Mouse (Mus musculus): ENCODE measurements around the gene Rab11fip5.

The Rab11fip5 gene

GRCm38 (mm10) chr6:85373951-85374733 lies at the start of gene Rab11fip5:
Gene Rab11fip5, minus strand, starts transcription at chr6:85374634.
- peak in 1 of 2 experiments; percentile 35 for DNase-seq (ENCODE audit: low spot score in 2 of 2)

DNA sequence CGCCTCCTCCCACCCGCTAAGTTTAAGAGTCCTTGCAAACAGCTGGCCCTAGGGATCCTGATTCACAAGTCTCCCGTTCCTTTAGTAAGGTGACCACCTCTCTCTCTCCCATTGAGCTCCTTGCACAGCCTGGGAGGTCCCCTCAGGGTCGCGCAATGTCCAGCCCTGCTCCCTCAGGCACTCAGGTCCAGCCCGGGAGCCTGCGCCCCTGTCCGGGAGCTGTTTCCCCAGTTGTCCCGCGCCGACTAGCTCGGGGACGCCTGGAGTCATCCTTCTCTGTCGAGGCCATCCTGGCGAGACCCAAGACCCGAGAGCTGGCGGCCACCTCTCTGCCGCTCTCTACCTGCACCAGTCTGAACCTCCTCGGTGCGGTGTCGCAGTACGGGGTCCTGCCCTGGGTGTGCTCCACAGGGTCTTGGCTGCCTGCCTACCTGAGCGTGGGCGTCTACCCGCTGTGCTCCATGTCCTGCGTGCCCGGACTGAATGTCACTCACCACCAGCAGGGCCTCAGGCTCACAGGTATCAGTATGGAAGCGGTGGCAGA lies 49.5 kb upstream of the Rab11fip5 start, which contains the start of gene Noto:
Noto (plus strand) TSS at position 51 of the 544 bp plus-strand sequence.
- no peak for DNase-seq (ENCODE audit: low spot score in 2 of 2)

DNA sequence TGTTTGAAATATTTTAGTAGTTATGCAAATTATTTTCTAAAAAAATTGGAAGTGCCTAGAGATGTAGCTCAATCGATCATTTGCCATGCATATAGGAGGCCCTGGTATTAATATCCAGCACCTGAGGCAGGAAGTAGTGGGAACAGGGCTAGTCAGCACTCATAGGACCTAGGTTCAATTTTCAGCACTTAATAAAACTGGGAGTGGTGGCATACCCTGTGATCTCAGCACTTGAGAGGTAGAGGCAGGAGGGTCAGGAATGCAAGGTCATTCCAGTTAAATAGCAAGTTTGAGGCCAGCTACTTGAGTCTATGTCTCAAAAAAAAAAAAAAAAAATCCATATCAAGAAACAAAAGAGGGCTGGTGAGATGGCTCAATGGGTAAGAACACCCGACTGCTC lies 44.7 kb upstream of the Rab11fip5 start:
- DNase-seq (ENCODE audit: low spot score in 2 of 2) = no peak

DNA sequence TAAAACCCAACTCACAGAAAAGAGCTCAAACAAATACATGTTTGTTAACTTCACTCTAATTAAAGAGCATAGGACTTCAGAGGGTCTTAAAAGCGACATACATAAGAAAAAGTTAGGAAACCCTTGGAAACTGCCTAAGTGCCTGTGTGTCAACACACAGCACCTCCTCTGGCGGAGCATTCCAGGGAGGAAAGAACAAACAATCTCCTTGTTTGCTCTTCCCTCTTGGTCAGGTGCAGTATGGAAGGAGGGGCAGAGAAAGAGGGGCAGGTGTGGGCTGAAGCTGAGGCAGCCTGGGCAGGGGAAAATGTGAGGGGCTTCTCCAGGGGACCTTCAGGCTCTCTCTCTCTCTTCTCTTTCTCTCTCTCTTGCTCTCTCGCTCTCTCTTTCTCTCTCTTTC lies 41.4 kb upstream of the Rab11fip5 start:
- DNase-seq (ENCODE audit: low spot score in 2 of 2) = no peak

- DNase-seq (ENCODE audit: low spot score in 2 of 2) = peak in 1 of 2 experiments; percentile 43
These were observed 36.4 kb upstream of the Rab11fip5 start for GRCm38 (mm10) chr6:85410771-85411273.

- DNase-seq (ENCODE audit: low spot score in 2 of 2) = no peak
These were observed 34.6 kb upstream of the Rab11fip5 start for GRCm38 (mm10) chr6:85409003-85409402.

DNA sequence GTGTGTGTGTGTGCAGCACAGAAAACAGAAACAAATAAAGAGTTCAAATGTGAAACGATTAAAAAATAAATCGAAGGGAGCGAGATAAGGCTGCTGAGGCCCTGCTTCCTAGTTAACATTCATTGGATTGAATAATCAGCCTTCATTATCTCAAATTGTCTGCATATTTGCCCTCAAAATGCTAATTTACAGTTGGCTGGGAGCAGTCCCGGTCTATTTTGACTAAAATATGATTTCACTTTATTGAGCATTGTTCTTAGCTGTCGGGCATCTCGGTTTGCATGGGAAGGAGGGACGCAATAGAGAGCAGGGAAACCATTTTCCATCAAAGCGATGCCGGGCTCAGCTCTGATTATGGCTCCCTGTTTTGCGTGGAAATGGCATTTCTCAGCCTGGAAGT lies 28.6 kb upstream of the Rab11fip5 start:
- DNase-seq (ENCODE audit: low spot score in 2 of 2) = no peak

DNA sequence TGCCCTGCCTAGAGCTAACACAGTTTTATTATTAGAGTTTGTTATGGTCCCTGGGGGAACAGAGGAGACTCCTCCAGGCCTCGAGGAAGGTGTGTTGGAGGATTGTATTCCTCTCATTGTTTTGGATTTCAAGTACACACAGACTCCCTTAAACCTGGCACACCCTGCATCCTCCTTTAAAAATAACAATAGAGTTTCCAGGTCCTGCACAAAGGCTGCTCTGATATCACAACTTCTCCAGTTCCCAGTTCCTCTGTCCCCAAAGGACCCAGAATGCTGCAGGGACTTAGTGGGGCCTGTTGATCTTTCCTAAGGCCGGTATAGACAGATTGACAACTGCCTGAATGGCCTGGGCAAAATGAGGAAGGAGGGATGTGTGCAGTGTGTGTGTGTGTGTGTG lies 28.2 kb upstream of the Rab11fip5 start:
- DNase-seq (ENCODE audit: low spot score in 2 of 2) = no peak

- no peak for DNase-seq (ENCODE audit: low spot score in 2 of 2)
These were observed 25.3 kb upstream of the Rab11fip5 start for GRCm38 (mm10) chr6:85399715-85400114.

DNA sequence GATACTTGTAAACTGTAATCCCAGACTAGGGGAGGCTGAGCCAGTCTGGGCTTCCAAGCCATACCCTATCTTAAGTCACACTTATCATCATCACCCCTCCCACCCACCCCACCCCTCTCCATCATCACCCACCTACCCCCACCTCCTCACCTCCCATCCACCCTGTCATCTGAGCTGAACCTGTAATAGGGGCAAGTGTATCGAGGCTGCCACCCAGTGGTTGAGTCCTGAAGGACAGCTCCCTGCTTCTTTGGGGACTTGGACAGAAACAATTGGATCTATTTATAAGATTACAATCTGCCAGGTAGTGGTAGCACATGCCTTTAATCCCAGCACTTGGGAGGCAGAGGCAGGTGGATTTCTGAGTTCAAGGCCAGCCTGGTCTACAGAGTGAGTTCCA lies 22.7 kb upstream of the Rab11fip5 start:
- no peak for DNase-seq (ENCODE audit: low spot score in 2 of 2)

DNA sequence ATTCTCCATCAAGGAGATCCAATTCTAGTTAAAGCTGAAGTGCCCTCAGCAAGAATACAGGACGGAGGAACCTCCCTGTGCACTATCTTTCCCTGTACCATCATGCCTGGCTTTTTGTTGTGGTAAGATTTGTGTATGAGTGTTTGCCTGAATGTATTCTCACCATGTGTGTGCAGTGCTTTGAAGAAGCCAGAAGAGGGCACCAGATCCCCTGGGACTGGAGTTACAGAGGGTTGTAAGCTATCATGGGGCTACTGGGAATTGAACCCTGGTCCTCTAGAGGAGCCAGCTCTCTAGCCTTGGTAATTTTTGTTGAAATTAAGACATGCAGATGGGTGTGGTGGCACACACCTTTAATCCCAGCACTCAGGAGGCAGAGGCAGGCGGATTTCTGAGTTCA lies 20.9 kb upstream of the Rab11fip5 start:
- DNase-seq (ENCODE audit: low spot score in 2 of 2) = no peak

DNA sequence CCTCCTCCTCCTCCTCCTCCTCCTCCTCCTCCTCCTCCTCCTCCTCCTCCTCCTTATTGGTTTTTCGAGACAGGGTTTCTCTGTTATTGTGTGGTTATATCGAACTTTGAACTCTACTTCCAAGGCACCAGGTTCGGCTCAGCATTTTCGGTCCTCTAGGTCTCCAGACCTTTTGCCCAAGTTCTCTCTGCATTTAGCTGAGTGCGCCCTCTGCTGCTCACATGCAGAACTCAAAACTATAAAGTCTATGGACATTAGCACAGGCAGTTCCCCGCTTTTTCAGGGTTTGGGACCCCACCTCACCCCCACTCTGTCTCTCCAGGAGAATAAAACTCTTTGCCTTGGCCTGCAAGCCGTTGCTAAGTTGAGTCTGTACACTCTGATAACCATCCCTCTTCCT lies 17.4 kb upstream of the Rab11fip5 start:
- peak in 1 of 2 experiments; percentile 77 for DNase-seq (ENCODE audit: low spot score in 2 of 2)

DNA sequence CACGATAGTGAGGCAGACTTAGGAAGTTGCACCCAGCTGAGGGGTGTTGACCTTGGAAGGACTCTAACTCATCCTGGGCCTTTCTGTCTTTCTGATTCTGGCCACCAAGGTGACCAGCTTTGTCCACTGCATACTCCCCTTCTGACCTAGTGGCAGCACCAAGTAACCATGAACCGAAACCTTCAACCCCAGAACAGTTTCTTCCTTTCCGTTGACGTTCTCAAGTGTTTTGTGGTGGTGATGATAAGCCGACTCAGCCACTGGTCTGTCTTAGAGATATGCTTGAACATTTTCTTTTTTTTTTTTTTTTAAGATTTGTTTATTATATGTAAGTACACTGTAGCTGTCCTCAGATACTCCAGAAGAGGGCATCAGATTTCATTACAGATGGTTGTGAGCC lies 14.2 kb upstream of the Rab11fip5 start:
- DNase-seq (ENCODE audit: low spot score in 2 of 2) = no peak

- DNase-seq (ENCODE audit: low spot score in 2 of 2) = no peak
These were observed 8.4 kb upstream of the Rab11fip5 start for GRCm38 (mm10) chr6:85382791-85383190.

DNA sequence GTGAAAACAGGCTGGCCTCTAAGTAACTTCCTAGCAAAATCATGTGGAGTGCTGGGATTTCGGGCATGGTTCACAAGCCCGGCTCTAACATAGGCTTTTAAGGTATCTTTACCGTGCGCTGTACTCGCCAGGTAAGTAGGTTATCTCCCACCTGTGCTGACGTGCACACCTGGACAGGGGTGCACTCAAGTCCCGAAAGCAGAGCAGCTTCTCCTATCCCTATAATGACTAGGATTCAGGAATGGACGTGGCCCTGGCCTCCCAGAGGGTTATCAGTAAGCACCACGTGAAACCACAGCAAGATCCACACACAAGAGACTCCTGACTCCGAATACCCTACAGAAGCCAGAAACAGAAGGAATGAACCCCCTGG lies 7.2 kb upstream of the Rab11fip5 start:
- DNase-seq (ENCODE audit: low spot score in 2 of 2) = no peak

DNA sequence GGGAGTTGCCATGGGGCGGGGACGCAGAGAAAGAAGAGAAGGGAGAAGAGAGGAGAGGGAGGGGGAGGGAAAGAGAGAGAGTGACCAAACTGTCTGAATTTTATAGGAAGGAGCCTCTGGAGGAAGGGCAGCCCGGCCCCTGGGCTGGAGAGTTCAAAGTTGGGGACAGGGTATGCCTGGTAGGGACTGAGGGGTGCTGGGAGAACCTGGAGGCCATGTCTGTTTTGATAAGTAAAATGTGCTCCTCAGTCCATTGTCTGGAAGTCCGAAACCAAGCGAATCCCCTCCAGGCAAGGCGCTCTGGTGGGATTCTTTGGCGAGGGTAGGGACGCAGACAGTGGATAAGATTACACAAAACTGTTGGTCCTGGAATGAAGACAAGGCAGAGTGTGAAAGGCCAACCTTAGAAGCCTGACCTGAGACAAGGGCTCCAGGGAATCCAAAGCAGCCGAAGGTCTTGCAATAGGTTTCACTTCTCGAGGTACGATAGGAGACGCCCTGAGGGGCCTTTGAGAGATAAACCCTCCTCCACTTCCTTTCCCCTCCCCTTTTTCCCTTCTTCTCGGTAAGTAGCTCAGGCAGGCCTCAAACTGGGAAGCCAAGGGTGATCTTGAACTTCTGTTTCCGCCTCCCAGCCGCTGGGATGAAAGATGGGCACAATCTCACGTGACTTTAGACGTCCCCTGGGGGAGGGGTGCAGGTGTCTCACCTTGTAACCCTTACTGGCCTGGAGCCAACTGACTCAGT lies 6.6 kb upstream of the Rab11fip5 start:
- no peak for DNase-seq (ENCODE audit: low spot score in 2 of 2)

DNA sequence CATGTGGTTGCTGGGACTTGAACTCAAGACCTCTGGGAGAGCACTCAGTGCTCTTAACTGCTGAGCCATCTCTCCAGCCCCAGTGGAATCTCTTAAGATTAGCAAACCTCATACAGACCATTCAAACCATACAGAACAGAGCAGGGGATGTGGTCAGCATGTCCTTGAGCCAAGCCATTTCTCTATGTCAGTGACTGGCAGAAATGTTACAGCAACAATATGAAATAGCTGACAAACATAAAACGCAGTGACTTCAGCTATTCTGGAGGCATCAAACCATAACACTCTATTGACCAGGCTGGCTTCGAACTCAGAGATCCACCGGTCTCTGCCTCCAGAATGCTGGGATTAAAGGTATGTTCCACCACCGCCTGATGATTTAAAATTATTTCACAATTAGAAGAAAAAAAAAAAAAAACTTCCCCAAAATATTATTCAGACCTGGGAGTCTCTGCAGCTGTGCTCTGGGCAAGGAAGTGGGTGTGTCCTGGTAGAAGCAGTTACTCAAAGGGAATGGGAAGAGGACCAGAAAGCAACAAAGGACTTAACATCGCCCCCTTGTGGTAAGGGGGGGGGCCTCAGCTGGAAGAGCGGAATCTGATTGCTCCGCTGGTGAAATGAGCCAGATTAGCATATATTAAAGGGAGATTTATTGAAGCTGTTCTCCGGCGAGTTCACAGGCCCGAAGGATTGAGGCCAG lies 5.9 kb upstream of the Rab11fip5 start:
- DNase-seq (ENCODE audit: low spot score in 2 of 2) = peak; percentile 77 to 80

DNA sequence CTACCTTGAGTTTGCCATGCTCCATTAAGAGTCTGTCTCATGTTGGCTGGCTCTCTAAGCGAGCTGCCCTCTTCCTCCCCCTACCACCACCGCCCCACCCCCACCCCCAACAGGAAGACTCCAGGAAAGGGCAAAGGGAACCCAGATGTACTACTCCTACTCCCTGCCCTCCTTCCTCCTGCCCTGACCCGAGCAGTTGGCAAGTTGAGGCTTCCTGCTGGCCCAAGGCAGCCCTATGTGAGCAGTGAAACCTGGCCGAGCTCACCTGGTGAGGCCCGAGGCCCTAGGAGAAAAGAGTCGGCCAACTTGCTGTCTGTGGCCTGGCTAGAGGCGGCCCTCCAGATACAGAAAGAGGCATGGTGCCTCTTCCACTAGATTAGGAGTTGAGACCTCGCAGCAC lies 4.2 kb upstream of the Rab11fip5 start:
- DNase-seq (ENCODE audit: low spot score in 2 of 2) = no peak

GRCm38 (mm10) chr6:85377876-85378275 lies 3.4 kb upstream of the Rab11fip5 start:
- no peak for DNase-seq (ENCODE audit: low spot score in 2 of 2)

GRCm38 (mm10) chr6:85377066-85377734 lies 2.8 kb upstream of the Rab11fip5 start:
- no peak for DNase-seq (ENCODE audit: low spot score in 2 of 2)

DNA sequence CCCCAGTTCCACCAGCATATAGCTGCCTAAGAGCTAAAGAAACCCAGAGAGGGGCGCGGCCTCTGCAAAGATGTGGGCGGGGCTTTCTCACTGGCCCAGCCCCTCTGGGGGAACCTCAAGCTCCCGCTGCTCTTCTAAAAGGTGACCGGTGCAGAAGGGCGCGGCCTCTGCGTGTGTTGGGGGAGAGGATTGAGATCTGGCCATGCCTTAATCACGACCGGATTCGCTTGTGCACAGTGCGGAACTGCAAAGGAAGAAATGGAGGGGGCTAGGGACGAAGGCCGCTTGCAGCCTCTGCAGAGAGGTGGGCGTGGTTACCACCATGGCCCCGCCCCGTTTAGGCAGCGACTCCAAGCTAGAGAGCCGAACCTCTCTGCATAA lies 290 bp upstream of the Rab11fip5 start:
- peak; percentile 94 to 97 for DNase-seq (ENCODE audit: low spot score in 2 of 2)
